Mouse (Mus musculus): ENCODE results near the gene Msi2. TPM values are rescaled to one million over a fixed set of nuclear protein-coding genes. Genes with fewer than 3 reads are reported as not detected.
A peak's percentile ranks its signal among the peaks of the same experiment; 100 is the strongest.

Gene Msi2
- total RNA-seq, 2 experiments from 2014 or later: 205 to 234 TPM

GRCm38 (mm10) chr11:88634627-88635026, 83.7 kb downstream of the Msi2 start:
- peak; percentile 38 for DNase-seq

- DNase-seq: no peak
These were observed 86.4 kb downstream of the Msi2 start for GRCm38 (mm10) chr11:88631932-88632230.

DNA sequence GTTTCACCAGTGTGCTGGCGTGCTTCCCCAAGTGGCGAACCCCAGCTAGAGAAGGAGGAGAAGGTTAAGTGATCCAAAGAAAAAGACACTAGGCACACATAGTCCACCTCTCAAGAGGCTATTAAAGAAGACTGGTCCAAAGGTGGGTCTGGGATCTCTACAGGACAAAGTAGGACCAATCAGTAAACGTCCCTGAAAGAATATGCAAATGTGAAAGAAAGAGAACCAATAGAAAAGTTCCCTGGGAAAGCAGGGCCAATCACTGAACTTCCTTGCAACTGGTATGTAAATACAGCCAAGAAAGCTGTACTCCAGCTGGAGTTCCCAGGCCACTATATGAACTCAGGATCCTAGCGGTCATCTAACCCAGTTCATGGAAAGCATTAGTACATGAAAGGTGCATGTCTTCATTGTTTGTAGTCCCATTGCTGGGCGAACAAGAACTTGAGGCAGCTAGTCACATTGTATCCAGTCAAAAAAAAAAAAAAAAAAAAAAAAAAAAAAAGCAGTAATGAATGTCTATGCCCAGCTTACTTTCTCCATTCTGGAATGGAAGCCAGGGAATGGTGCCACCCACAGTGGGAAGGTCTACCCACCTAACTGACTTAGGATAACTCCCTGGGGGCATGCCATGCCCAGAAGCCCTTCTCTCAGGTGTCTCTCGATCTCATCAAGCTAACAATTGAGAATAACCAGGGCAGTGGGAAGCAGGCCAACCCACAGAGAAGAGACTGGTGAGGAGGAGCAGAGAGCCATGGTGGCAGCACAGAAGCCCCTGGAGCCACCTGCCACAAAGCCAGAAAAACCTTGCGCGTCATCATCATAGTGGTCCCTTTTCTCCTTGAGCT, 87.0 kb downstream of the Msi2 start:
- DNase-seq: no peak

DNA sequence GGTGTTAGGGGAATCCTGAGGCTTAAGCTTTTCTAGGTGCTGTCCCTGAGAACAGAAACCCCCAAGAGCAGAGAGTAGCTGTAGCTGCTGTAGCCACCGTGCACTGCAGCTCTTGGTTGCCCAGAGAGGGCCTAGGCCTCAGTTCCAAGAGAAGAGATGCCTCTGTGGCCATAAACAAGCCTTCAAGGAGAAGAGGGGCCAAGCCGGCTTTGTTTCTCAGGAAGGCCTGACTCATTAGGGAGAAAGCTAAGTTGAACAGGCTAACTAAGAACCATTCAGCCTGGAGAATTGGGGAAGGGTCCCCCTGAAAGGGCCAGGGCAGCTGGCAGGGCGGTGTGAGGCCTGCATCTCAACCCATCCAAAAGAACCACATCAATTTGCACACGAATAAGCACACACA, 88.7 kb downstream of the Msi2 start:
- DNase-seq: no peak

- DNase-seq: no peak
These were observed 89.1 kb downstream of the Msi2 start for GRCm38 (mm10) chr11:88629165-88629564.

GRCm38 (mm10) chr11:88628676-88629075, 89.6 kb downstream of the Msi2 start:
- no peak for DNase-seq

DNA sequence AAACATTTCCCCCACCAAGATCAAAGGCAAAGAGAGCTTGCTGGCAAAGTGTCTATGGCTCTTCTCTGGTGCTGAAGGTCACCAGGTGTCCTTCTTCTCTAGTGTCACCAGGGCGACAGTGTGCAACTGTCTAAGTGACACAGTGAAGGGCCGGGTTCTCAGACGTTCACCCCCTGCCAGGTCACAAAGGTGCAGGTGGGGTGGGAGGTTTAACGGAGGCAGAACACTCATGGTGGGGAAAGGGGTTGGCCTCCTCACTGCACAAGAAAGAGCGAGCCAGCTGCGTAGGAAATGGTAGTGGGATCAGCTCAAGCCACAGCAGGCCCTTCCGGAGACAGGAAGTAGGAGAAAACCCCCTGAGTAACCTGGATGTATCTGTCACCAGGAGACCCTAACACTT, 91.0 kb downstream of the Msi2 start:
- DNase-seq: no peak

DNA sequence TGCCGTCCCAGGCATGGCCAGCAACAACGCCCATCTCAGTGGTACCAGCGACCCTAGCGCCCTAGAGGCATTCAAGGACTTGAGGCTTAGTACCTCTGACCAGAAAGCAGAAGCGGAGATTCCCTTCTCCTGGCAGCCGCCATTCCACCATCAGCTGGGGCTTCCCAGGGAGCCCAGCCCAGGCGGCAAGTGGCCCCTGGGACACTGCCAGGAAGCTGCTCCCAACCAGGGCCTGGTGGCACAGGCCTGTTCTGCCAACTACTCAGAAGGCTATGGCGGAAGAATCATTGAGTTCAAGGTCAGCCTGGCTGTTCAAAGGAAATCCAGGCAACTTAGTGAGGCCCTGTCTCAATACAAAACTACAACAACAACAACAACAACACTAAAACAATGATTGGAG, 91.7 kb downstream of the Msi2 start:
- DNase-seq: peak; percentile 45

GRCm38 (mm10) chr11:88626061-88626460, 92.3 kb downstream of the Msi2 start:
- no peak for DNase-seq

- no peak for DNase-seq
These were observed 93.2 kb downstream of the Msi2 start for GRCm38 (mm10) chr11:88625063-88625462.

DNA sequence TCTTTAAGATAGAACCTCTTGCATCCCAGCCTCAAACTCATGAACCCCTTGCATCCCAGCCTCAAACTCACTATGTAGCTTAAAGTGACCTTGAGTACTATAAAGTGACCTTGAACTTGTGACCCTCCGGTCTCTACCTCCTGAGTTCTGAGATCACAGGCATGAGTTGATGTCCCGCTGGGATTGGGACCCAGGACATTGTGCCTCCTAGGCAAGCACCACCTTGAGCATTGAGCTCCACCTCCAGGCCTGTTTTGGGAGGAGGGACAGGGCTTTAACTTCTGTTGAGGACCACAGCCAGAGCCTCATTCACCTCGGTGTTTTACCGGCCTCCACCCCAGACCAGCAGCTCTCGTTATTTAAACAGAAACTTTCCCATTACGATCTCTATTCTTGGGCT, 93.7 kb downstream of the Msi2 start:
- no peak for DNase-seq

DNA sequence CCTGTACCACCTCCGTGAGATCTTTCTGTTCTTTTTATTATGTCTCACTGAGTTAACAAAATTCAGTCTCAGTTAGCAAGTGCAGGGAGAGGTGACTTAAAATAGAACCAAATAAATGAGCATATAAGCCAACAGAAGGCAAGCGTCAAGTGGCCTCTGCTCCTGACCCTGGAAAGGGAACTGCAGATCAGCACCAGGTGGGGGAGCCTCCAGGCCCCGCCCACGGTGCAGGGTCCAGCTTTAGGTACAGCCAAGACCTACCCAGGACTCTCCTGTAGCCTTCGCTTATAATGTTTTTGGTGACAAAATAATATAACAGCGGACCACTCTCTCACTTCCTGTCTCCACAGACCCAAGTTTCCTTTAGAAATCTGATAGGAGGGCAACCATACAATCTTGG, 94.6 kb downstream of the Msi2 start:
- no peak for DNase-seq

DNA sequence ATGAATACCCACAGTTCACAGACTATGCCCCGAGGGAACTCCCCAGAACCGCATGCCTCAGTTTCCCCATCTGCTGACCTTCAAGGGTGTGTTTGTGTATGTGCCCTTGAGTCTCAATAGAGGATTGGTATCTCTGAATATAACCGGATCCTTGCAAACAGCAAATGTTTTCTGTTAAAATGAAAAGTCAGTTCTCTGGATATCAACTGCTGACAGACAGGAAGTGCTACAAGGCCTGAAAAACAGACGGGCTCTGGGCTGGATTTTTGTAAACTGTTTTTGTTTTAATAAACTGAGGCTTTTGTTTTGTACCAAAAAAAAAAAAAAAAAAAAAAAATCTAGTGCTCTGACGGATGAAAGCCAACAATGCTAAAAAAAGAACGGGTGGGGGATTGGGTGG, 95.8 kb downstream of the Msi2 start:
- DNase-seq: no peak

GRCm38 (mm10) chr11:88621789-88622188, 96.5 kb downstream of the Msi2 start:
- DNase-seq: no peak

DNA sequence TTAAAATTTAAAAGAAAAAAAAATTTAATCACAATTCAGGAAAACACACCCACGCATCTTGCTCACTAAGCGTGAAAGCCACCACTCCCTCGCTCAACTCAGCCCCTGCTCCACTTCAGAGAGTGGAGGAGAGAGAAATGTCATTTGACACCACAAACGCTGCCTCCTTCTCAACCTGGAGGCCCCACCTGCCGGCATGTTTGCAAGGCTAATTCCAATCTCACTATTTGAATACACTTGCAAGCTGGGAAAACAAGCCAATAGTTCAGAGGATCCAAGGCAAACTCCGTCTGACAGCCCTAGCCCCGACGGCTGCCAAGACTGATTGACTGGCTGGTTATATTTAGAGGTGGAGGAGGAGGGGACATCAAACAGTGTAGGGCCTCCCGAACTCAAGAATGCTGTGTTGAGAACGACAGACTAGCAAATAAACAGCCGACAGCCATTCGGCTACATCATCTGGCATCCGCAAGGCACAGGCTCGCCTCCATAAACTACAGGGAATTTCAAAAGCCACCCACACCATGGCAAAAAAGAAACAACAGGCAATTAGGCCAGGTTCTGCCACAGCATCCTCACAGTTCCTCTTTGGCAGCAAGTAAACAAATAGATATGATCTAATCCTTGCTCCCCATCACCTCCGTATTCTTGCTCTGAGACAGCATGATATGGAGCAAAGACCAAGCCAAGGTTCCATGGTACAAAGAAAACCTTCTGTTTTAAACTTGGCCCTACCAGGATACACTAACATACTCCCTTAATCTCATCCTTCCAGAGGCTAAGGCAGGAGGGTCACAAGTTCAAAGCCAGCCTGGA, 97.9 kb downstream of the Msi2 start:
- peak; percentile 73 for DNase-seq

DNA sequence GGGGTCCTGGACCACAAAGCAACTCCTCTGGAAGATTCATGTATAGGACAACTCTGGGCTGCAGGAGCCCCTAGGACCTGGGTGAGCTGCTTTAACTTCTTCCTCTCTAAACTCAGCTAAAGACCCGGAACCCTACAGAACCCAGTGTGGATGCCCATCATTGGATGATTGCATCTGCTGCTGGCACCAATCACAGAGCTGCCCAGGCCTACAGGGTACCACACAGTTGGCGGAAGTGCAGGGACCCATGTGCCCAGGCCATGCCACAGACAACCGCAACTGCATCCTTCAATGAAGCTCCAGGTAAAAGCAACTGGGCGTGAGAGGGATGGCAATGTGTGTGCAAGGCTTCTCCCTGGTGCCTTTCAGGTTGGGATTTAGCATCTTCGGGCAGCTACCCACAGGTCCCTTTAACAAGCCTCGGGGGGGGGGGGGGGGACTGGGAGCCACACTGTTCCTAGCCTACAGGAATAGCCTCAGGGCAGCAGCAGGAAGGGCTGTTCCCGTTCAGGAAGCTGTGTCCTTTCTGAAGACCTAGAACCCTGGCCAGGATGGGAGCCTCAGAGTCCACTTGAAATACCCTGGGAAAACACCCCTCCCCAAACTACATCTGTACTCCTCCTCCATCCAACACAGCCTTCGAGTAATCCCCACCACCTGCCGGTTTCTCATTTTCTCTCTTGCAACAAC, 98.7 kb downstream of the Msi2 start:
- no peak for DNase-seq

DNA sequence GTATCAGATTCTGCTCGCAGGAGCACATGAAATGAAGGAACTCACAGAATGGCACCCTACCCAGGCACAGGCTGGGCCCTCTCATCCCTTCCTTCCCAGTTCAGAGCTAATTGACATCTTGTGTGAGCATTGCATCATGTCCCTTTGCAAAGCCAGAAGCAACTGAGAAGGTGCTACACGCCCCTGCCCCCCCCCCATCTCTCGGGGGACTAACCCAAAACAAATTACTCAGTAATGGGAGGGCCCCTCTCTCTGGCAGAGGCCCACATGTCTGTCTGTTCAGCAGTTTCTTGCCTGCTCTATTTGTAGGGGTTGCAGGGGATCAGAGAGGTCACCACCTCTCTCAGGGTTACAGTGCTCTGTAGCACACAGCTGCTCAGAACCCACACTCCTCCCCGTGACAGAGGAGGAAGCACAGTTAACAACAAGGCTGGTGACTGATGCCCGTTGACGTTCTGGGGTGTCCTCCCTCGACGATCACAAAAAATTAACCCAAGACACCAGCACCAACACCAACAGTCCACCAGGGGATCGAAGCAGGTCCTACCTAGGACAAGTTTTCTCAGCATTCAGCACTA, 99.5 kb downstream of the Msi2 start:
- peak; percentile 74 for DNase-seq

DNA sequence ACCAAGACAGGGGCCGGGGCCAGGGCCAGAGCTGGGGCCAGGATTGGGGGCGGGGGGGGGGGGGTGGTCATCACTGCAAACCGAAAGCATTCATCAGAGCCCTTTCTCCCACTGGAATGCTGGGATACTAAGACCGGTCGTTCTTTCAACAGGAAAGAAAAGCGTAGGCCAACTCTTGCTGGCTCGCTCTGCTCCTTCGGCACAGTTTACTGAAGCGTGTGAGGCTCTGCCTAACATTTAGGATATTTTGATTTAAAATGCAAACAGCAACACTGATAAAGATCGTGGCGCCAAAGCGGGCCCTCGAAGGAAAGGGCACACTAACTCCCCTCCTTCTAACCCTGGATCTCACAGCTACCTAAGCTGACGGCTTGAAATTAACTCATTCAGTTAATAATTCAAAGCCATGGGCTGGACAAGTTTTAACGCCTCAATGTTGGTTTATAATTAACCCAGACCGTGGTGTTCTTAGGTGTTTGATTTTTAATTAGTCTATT, 100.3 kb downstream of the Msi2 start:
- no peak for DNase-seq

GRCm38 (mm10) chr11:88617380-88617779, 100.9 kb downstream of the Msi2 start:
- no peak for DNase-seq

- DNase-seq: no peak
These were observed 103.6 kb downstream of the Msi2 start for GRCm38 (mm10) chr11:88614527-88615305.

DNA sequence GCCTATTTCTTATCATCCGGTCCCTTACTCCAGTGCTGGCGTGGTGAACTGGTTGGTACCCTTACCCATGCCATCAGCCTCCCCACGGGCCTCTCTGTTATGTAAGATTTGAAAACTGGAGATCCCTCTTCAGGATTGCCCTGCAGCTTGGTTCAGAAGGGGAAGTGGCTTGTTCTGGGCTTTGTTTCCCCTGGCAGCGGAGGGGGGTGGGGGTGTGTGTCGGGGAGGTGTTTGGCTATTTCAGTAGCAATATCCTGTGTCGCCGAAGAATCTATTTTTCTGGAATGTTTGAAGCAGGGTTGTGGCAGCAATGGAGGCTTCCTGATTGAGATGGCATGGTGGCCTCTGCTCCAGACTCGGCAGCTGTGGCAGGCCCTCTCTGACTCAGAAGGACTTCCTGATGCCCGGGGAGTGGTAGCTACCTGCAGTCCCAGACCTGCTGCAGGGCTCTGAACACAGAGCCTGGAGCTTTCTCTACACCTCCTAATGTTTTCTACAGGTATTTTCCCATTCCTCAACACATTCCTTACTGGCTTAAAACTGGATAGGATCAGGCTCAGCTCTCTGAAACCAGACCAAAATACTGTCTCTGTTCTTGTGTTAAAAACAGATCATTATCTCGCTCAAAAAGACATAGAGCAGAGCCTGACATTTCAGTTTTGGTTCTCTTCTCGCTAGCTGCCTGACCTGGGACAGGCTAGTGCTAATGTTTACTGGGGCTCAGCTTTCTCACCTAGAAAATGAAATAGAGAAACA, 104.4 kb downstream of the Msi2 start:
- DNase-seq: no peak

Data from heart, postnatal 4 days (tissue).